Mouse (Mus musculus): ENCODE results near the gene Btbd9. TPM values are rescaled to one million over a fixed set of nuclear protein-coding genes. Genes with fewer than 3 reads are reported as not detected.

Btbd9 gene
- polyA plus RNA-seq, 1 experiment from 2014 or later, result 40.6 TPM

DNA sequence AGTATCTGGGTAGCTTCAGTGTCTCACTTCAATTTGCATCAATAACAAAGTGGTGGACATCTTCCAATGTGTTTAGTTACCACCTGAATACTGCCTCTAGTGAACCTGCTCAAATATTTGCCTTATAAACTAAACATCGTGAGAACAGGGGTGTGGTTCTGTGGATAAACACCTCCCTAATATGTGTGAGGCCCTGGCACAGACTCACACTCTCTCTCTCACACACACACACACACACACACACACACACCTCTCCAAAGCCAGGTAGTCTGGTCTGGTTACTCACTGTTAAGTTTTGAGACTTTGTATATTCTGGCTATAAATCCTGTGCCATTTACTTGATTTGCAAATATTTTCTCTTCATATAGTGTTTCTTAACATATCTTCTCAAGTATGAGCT is 154.0 kb downstream of the Btbd9 start:
- ATAC-seq (replicated peaks; ENCODE audit: insufficient number of reproducible peaks, low FRiP score, low TSS enrichment, low read depth), result no peak
- Histone ChIP-seq H3K36me3 (replicated peaks; ENCODE audit: control insufficient read depth, insufficient read depth, low read depth, low read length) (no peaks in the 10 kb centered on the region), H3K4me1 (ENCODE audit: control insufficient read depth, insufficient read depth, low read length) (no peaks in the 10 kb centered on the region), H3K9me3 (replicated peaks; ENCODE audit: control insufficient read depth, low read length) (no peaks in the 10 kb centered on the region), H3K9ac (replicated peaks; ENCODE audit: low read length) (no peak overlapping the region), H3K27ac (replicated peaks; ENCODE audit: low read depth, low read length) (no peak overlapping the region), H3K4me2 (ENCODE audit: low read depth, low read length) (no peak overlapping the region), H3K4me3 (ENCODE audit: low read depth, low read length) (no peak overlapping the region), H3K27me3 (ENCODE audit: control insufficient read depth, insufficient read depth, low read length) (no peaks in the 10 kb centered on the region)
- DNase-seq (ENCODE audit: low spot score), result no peak
- 78% methylated on average over 1 of the region's 1 CpGs for WGBS

GRCm38 (mm10) chr17:30421256-30421655 is 155.0 kb downstream of the Btbd9 start:
- no peaks in the 10 kb centered on the region for H3K4me1 ChIP-seq (ENCODE audit: control insufficient read depth, insufficient read depth, low read length)
- 86% methylated on average over 1 of the region's 1 CpGs for WGBS
- ATAC-seq (replicated peaks; ENCODE audit: insufficient number of reproducible peaks, low FRiP score, low TSS enrichment, low read depth), result no peak
- H3K4me3 ChIP-seq (ENCODE audit: low read depth, low read length), result no peak overlapping the region
- no peak for DNase-seq (ENCODE audit: low spot score)
- no peaks in the 10 kb centered on the region for H3K27me3 ChIP-seq (ENCODE audit: control insufficient read depth, insufficient read depth, low read length)
- H3K27ac ChIP-seq (replicated peaks; ENCODE audit: low read depth, low read length), result no peak overlapping the region
- no peaks in the 10 kb centered on the region for H3K9me3 ChIP-seq (replicated peaks; ENCODE audit: control insufficient read depth, low read length)
- H3K36me3 ChIP-seq (replicated peaks; ENCODE audit: control insufficient read depth, insufficient read depth, low read depth, low read length), result no peaks in the 10 kb centered on the region
- H3K4me2 ChIP-seq (ENCODE audit: low read depth, low read length), result no peak overlapping the region
- H3K9ac ChIP-seq (replicated peaks; ENCODE audit: low read length), result no peak overlapping the region

- no peaks in the 10 kb centered on the region for H3K9me3 ChIP-seq (replicated peaks; ENCODE audit: control insufficient read depth, low read length)
- H3K9ac ChIP-seq (replicated peaks; ENCODE audit: low read length), result no peak overlapping the region
- no peak overlapping the region for H3K4me3 ChIP-seq (ENCODE audit: low read depth, low read length)
- no peaks in the 10 kb centered on the region for H3K36me3 ChIP-seq (replicated peaks; ENCODE audit: control insufficient read depth, insufficient read depth, low read depth, low read length)
- no peak overlapping the region for H3K27ac ChIP-seq (replicated peaks; ENCODE audit: low read depth, low read length)
- H3K4me1 ChIP-seq (ENCODE audit: control insufficient read depth, insufficient read depth, low read length), result no peaks in the 10 kb centered on the region
- no peak overlapping the region for H3K4me2 ChIP-seq (ENCODE audit: low read depth, low read length)
- DNase-seq (ENCODE audit: low spot score) (no peak), ATAC-seq (replicated peaks; ENCODE audit: insufficient number of reproducible peaks, low FRiP score, low TSS enrichment, low read depth) (no peak)
- 86% methylated on average over 7 of the region's 7 CpGs for WGBS
- H3K27me3 ChIP-seq (ENCODE audit: control insufficient read depth, insufficient read depth, low read length), result no peaks in the 10 kb centered on the region
Measured at GRCm38 (mm10) chr17:30419494-30419893, 156.8 kb downstream of the Btbd9 start.

DNA sequence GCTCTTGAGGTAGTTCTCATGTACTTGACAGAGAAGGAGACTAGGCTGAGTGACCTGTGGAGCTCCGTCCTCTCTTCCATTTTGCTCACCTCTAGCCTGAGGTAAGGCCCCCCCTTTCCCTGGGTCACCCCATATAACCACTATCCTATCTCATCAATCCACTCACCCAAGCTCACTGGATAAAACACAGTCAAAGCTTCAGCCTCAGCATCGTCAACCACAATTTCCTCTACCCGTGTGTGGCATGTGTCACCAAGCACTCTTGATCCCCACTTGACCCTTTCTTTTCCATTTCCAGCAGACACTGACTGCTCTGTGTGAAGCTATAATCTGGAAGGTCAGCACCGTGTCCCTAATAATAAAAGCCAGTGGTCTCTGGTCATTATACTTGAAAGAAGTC is 157.8 kb downstream of the Btbd9 start:
- Histone ChIP-seq H3K9me3 (replicated peaks; ENCODE audit: control insufficient read depth, low read length) (no peaks in the 10 kb centered on the region), H3K36me3 (replicated peaks; ENCODE audit: control insufficient read depth, insufficient read depth, low read depth, low read length) (no peaks in the 10 kb centered on the region), H3K9ac (replicated peaks; ENCODE audit: low read length) (no peak overlapping the region), H3K27me3 (ENCODE audit: control insufficient read depth, insufficient read depth, low read length) (no peaks in the 10 kb centered on the region), H3K4me2 (ENCODE audit: low read depth, low read length) (no peak overlapping the region), H3K27ac (replicated peaks; ENCODE audit: low read depth, low read length) (no peak overlapping the region), H3K4me1 (ENCODE audit: control insufficient read depth, insufficient read depth, low read length) (no peaks in the 10 kb centered on the region), H3K4me3 (ENCODE audit: low read depth, low read length) (no peak overlapping the region)
- 67% methylated on average over 4 of the region's 4 CpGs for WGBS
- no peak for DNase-seq (ENCODE audit: low spot score)
- ATAC-seq (replicated peaks; ENCODE audit: insufficient number of reproducible peaks, low FRiP score, low TSS enrichment, low read depth), result no peak

- Histone ChIP-seq H3K4me3 (ENCODE audit: low read depth, low read length) (no peak overlapping the region), H3K4me1 (ENCODE audit: control insufficient read depth, insufficient read depth, low read length) (no peaks in the 10 kb centered on the region), H3K9ac (replicated peaks; ENCODE audit: low read length) (no peak overlapping the region), H3K4me2 (ENCODE audit: low read depth, low read length) (no peak overlapping the region), H3K27me3 (ENCODE audit: control insufficient read depth, insufficient read depth, low read length) (no peaks in the 10 kb centered on the region), H3K36me3 (replicated peaks; ENCODE audit: control insufficient read depth, insufficient read depth, low read depth, low read length) (no peaks in the 10 kb centered on the region), H3K27ac (replicated peaks; ENCODE audit: low read depth, low read length) (no peak overlapping the region), H3K9me3 (replicated peaks; ENCODE audit: control insufficient read depth, low read length) (no peaks in the 10 kb centered on the region)
- 80% methylated on average over 4 of the region's 4 CpGs for WGBS
- ATAC-seq (replicated peaks; ENCODE audit: insufficient number of reproducible peaks, low FRiP score, low TSS enrichment, low read depth) (no peak), DNase-seq (ENCODE audit: low spot score) (peak; percentile 42)
Measured at GRCm38 (mm10) chr17:30417106-30417505, 159.2 kb downstream of the Btbd9 start.

DNA sequence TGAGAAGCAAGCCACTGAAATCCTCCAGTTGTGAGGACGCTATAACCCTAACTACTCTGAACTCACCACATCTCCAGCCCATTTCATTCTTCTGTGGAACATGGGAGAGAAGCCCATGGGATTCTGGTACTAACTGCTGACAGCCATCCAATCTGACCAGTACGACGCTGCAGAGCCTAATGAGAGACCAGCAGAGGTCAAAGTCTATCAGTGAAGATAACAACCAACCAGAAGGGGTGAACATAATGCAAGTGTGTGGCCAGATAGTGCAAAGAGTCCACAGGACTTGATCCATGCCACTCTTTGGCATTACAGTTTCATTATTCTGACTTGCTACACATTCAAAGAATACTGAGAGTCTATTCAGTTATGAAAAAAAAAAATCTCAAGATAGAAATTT is 160.6 kb downstream of the Btbd9 start:
- no peaks in the 10 kb centered on the region for H3K9me3 ChIP-seq (replicated peaks; ENCODE audit: control insufficient read depth, low read length)
- WGBS, result 85% methylated on average over 3 of the region's 3 CpGs
- no peaks in the 10 kb centered on the region for H3K36me3 ChIP-seq (replicated peaks; ENCODE audit: control insufficient read depth, insufficient read depth, low read depth, low read length)

DNA sequence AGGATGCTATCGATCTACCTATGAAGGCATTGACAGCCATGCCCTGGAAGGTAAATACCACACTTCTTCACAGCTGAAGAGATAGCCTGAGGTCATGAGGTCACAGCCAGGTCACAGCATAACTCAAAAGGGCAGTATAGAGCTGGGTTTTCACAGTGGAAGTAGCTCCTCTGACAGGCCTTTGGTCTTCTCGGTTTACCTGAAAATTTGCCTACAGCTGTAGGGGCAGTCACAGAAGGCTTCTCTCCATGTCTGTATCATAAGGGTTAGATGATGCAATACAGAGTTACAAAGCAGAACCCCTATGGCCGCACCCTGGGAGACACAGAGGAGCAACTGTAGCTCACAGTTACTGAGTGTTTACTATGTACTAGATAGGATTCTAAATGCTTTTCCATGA is 163.3 kb downstream of the Btbd9 start:
- H3K4me2 ChIP-seq (ENCODE audit: low read depth, low read length), result no peak overlapping the region
- no peaks in the 10 kb centered on the region for H3K27me3 ChIP-seq (ENCODE audit: control insufficient read depth, insufficient read depth, low read length)
- H3K4me3 ChIP-seq (ENCODE audit: low read depth, low read length), result no peak overlapping the region
- no peaks in the 10 kb centered on the region for H3K4me1 ChIP-seq (ENCODE audit: control insufficient read depth, insufficient read depth, low read length)
- H3K9me3 ChIP-seq (replicated peaks; ENCODE audit: control insufficient read depth, low read length), result no peaks in the 10 kb centered on the region
- no peak for DNase-seq (ENCODE audit: low spot score)
- WGBS, result 86% methylated on average over 3 of the region's 3 CpGs
- H3K9ac ChIP-seq (replicated peaks; ENCODE audit: low read length), result no peak overlapping the region
- H3K27ac ChIP-seq (replicated peaks; ENCODE audit: low read depth, low read length), result no peak overlapping the region
- no peak for ATAC-seq (replicated peaks; ENCODE audit: insufficient number of reproducible peaks, low FRiP score, low TSS enrichment, low read depth)
- H3K36me3 ChIP-seq (replicated peaks; ENCODE audit: control insufficient read depth, insufficient read depth, low read depth, low read length), result no peaks in the 10 kb centered on the region

More for the DNA sequence above, 160.6 kb downstream of the Btbd9 start:
- Histone ChIP-seq H3K27ac (replicated peaks; ENCODE audit: low read depth, low read length) (no peak overlapping the region), H3K4me3 (ENCODE audit: low read depth, low read length) (no peak overlapping the region), H3K27me3 (ENCODE audit: control insufficient read depth, insufficient read depth, low read length) (no peaks in the 10 kb centered on the region), H3K4me1 (ENCODE audit: control insufficient read depth, insufficient read depth, low read length) (no peaks in the 10 kb centered on the region), H3K9ac (replicated peaks; ENCODE audit: low read length) (no peak overlapping the region), H3K4me2 (ENCODE audit: low read depth, low read length) (no peak overlapping the region)
- DNase-seq (ENCODE audit: low spot score) (no peak), ATAC-seq (replicated peaks; ENCODE audit: insufficient number of reproducible peaks, low FRiP score, low TSS enrichment, low read depth) (no peak)

GRCm38 (mm10) chr17:30406002-30406401 is 170.3 kb downstream of the Btbd9 start:
- no peak overlapping the region for H3K27ac ChIP-seq (replicated peaks; ENCODE audit: low read depth, low read length)
- H3K4me2 ChIP-seq (ENCODE audit: low read depth, low read length), result no peak overlapping the region
- WGBS, result 90% methylated on average over 7 of the region's 7 CpGs

More at GRCm38 (mm10) chr17:30406002-30406401, 170.3 kb downstream of the Btbd9 start:
- Histone ChIP-seq H3K9me3 (replicated peaks; ENCODE audit: control insufficient read depth, low read length) (no peaks in the 10 kb centered on the region), H3K4me3 (ENCODE audit: low read depth, low read length) (no peak overlapping the region), H3K9ac (replicated peaks; ENCODE audit: low read length) (no peak overlapping the region), H3K27me3 (ENCODE audit: control insufficient read depth, insufficient read depth, low read length) (no peaks in the 10 kb centered on the region), H3K4me1 (ENCODE audit: control insufficient read depth, insufficient read depth, low read length) (no peaks in the 10 kb centered on the region), H3K36me3 (replicated peaks; ENCODE audit: control insufficient read depth, insufficient read depth, low read depth, low read length) (no peaks in the 10 kb centered on the region)
- ATAC-seq (replicated peaks; ENCODE audit: insufficient number of reproducible peaks, low FRiP score, low TSS enrichment, low read depth) (no peak), DNase-seq (ENCODE audit: low spot score) (no peak)
